Mouse (Mus musculus): ENCODE results near the gene Nbl1.

The Nbl1 gene

GRCm38 (mm10) chr4:139058029-139058428 lies 34.8 kb downstream of the Nbl1 start:
- DNase-seq, result no peak

GRCm38 (mm10) chr4:139057291-139057690 lies 35.5 kb downstream of the Nbl1 start:
- no peak for DNase-seq

DNA sequence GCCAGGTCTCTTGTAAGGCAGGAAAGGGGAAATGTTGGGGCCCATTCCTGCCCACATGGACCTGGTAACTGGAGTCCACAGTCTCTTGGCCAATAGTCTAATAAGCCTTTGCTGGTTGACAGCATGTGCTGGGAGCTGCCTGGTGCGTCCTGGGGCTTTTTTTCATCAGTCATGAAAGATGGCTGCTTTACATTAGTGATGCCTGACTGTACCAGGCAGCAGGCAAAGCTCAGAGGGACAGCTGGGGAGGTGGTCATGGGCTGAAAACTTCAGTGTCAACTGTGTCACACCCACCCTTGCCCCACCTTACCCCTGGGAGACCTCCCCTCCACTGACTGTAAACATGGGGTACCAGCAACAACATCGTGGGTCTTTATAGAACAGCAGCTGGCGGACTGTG lies 37.0 kb downstream of the Nbl1 start:
- DNase-seq, result no peak

- no peak for DNase-seq
Measured at GRCm38 (mm10) chr4:139055336-139055735, 37.5 kb downstream of the Nbl1 start.

- DNase-seq, result no peak
Measured at GRCm38 (mm10) chr4:139054300-139054923, 38.4 kb downstream of the Nbl1 start.

DNA sequence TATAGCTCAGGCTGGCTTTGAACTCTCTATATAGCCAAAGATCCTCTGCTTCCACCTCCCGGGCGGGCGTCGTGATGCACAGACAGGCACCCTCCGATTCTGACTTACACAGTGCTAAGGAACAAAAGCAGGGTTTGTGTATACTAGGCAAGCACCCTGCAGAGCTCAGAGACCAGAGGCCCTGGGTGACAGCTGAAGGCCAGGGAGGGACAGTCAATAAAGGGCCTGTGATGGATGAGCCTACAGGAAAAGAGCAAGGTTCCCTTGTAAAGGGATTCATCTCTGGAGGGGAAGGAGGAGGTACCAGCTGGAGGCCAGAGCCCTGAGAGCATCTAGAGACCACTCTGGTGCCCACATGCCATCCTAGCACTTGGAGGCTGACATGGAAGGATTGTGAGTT lies 39.4 kb downstream of the Nbl1 start:
- no peak for DNase-seq

DNA sequence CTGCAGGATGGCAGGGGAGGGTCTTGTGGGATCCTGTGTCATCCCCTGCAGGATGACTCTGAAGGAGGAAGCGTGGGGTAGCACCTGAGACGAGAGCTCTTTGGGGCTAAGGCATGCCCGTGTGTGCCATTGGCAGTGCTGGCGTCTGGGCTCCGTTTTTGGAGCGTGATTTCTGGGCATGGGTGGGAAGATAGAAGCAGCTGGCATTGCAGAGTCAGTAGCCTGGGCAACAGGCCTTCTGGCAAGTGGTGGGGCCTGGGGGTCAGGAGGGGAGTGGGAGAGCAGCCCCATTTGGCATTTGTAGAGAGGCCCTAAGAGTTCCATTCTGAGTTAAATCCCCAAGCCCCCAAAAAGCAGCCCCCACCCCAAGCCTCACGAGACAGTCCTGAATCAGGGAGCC lies 40.0 kb downstream of the Nbl1 start:
- no peak for DNase-seq

DNA sequence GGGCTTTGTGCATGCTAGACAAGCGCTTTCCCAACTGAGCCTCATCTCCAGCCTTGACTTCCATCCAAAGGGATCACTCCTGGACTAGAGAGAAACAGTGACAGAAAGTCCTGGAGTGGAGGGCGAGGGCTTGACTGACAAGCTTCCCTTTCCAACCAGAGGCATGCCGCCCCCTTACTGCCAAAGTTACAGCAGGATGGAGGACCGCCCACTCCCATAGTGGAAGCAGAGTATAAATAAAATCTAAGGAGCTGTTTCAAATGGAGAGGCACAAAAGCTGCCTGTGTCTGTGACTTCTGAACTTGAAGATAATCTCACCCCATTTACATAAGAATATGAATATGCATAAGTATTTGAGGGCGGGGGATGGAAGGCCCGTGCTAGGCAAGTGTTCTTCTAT lies 44.3 kb downstream of the Nbl1 start:
- DNase-seq, result no peak

DNA sequence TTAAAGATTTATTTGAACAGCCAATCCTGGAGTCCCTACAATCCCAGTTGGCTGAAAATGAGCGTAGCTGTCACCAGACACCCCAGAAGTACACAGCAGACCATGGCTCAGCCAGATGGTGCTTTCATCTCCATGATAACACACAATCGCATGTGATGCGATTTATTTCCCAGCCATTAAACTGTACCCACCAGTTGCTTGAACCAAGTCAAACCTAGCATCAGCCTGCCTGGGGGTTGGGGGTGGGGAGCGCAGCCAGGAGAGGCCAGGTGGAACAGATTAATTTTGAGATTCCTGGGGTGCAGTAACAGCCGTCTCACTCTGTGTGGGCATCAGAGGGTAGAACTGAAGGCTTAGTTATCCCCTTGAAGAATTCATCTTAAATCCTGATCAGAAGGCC lies 46.4 kb downstream of the Nbl1 start:
- no peak for DNase-seq

- no peak for DNase-seq
Measured at GRCm38 (mm10) chr4:139044566-139044965, 48.2 kb downstream of the Nbl1 start.

DNA sequence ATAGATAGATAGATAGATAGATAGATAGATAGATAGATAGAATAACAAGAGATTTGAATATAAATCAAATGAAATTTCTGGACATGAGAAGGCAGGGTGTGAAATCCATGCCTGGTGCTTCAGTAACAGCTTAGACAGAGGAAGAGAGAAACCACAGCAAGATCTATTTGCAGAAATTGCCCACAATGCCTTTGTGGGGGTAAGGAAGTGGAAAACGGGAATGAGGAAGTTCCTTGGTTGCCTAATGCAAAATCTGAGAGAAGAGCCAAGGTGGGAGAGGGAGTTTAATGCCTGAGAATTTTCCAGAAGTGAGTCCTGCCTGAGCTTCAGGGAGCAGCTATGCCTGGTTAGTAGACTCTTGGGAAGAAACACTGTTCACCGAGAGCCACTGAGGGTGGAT lies 49.2 kb downstream of the Nbl1 start:
- no peak for DNase-seq

DNA sequence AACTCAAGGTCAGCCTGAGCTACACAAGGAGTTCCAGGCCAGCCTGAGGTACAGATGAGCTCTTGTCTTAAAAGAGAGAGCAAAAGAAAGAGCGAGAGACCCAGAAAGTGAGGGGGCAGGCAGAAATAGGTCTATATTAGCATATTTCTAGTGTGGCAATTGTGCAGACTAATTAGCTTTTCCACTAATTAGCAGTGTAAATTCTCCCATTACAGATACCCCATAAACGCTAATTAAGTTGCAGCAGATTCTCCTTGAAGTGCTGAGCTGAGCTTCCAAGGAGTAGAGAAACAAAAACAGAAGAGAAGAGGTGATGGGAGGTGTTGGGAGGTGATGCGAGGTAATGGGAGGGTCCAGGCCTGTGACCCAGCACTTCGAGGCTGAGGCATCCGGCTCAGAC lies 50.2 kb downstream of the Nbl1 start:
- no peak for DNase-seq

DNA sequence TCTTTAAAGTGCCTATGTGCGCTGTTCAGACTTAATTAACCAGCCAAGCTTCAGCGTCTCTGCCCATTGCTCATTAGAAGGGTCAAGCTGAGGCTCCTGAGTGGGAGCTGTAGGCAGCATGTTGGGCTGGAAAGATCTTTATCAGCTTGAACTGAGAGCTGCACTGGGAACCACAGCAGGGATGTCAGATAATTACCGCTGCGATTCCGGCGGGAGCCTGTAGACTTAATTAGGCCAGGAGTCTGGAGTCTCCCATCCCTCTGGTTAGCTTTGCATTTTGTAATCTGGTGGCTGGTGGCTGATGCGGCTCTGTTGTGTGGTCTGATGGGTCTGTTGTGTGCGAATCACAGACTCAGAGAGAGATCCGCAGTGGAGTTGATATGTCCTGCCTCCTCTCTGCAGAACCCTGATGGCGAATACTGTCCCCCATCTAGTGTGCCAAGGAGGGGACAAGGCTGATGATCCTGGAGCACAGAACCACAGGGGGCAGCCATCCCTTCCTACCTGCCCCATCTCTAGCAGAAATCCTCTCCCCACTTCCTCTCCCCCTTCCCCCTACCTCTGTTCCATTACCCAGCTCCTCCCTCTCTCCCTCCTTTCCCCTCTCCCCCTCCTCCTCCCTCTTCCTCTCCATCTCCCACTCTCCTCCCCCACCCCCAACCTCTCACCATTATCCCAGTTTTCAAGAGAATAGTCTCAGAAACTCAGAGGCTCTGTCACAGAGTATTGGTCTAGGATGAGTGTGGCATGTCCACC lies 52.5 kb downstream of the Nbl1 start:
- DNase-seq, result no peak

DNA sequence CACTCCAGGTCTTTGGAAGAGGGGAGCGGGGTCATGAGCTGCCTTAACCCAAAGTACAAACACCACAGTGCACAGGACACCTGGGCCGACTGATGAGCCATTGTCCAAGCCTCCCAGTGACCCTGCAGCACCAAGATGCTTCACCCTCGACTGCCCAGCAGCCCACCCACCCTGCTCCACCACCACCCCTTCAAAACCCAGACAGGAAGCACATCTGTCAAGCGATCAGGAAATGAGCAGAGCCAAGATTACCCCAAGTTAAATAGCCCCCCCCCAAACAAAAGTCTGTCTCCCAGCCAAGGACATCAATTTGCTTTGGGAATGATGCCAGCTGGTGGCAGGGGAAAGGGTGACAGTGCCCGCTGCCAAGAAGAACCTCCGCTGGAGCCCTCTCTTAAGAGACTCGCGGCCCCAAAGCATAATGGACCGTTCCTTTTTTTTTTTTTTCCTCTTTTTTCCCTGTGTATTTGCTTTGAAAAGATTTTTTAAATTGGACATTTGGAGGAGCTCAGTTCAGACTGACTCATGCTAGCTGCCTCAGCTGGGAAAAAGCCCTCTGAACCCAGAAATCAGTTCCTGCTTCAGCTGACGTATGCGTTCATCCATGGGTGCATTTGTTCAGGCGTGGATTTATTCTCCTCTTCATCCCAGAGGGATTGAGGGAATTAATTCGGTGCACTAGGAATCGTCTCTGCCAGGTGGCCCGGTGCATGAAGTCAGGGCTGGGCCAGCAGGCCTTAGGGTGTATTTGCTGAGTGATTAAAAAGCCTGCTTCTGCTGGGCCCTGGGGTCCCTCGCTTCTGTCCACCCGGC lies 54.8 kb downstream of the Nbl1 start:
- DNase-seq, result peak; percentile 26

GRCm38 (mm10) chr4:139035799-139036198 lies 57.0 kb downstream of the Nbl1 start:
- peak; percentile 11 for DNase-seq

DNA sequence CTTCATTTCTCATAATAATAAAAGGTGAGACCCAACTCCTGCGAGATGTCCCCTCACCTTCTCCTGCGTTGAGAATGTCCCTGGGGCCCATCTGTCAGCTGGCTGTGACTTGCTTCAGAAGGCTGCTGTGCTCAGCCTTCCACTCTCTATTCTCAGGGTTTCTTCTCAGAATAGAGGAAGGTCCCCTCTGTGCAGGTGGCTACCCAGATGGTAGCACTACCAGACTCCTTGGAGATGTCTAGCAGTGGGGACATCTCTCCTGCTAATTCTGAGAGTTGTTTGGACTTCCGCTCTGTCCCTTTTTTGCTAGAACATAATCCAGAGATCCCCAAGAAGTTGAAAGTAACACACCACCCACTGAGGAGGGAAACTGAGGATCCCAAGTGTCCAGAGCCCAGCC lies 57.9 kb downstream of the Nbl1 start:
- DNase-seq, result no peak

GRCm38 (mm10) chr4:139034540-139034939 lies 58.3 kb downstream of the Nbl1 start:
- no peak for DNase-seq

DNA sequence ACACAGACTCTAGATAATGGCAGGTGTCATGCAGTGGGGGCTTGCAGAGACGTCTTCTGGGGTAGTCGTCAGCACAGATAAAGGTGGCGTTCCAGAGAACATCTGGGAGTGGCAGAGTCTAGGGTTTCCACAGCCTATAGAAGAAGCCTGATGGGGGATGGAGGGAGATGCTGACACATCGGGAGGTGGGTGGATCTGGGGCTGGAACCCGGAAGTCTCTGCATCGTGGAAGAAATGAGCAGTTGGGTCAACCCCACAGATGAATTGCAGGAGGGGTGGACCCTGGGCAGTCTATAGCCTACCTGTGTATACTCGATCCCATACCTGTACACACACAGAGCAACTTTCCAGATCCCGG lies 58.8 kb downstream of the Nbl1 start:
- no peak for DNase-seq

GRCm38 (mm10) chr4:139033263-139034009 lies 59.4 kb downstream of the Nbl1 start:
- no peak for DNase-seq

- DNase-seq, result no peak
Measured at GRCm38 (mm10) chr4:139032521-139032920, 60.3 kb downstream of the Nbl1 start.
